Mouse (Mus musculus) kidney, embryonic 14.5 days (tissue): ENCODE measurements around the gene Sync. TPM values are rescaled to one million over a fixed set of nuclear protein-coding genes. Genes with fewer than 3 reads are reported as not detected.
A peak's percentile ranks its signal among the peaks of the same experiment; 100 is the strongest.

Experiments
- ATAC-seq: fragments of 200-750 bp; cut with Nextera tagmentation; 2 replicates; pipeline ENCODE4 v1.8.0; 2017; ENCODE audit warnings: moderate number of reproducible peaks, mild to moderate bottlenecking, moderate TSS enrichment, moderate library complexity; ENCODE audit not compliant: low FRiP score, low TSS enrichment
- H3K27ac ChIP-seq: fragments of 300-500 bp; sonication (generic); 2 replicates; pipeline ENCODE4 v1.5.1; 2014; ENCODE audit warnings: low read depth, mild to moderate bottlenecking, low read length, moderate library complexity, mixed read lengths
- H3K27me3 ChIP-seq: fragments of 300-500 bp; sonication (generic); 2 replicates; pipeline ENCODE4 v1.6.1; 2014; ENCODE audit warnings: mild to moderate bottlenecking, low read length; ENCODE audit not compliant: control insufficient read depth, insufficient read depth
- H3K36me3 ChIP-seq: fragments of 300-500 bp; sonication (generic); 2 replicates; pipeline ENCODE4 v1.6.1; 2014; ENCODE audit warnings: low read length, mixed read lengths; ENCODE audit not compliant: control insufficient read depth, insufficient read depth
- H3K4me1 ChIP-seq: fragments of 300-500 bp; sonication (generic); 2 replicates; pipeline ENCODE4 v1.6.1; 2014; ENCODE audit warnings: low read length, mixed read lengths; ENCODE audit not compliant: control insufficient read depth, insufficient read depth
- H3K4me2 ChIP-seq: fragments of 300-500 bp; sonication (generic); replicated peaks from 2 replicates; pipeline ENCODE4 v1.6.1; 2014; ENCODE audit warnings: low read depth, mild to moderate bottlenecking, low read length
- H3K4me3 ChIP-seq: fragments of 300-500 bp; sonication (generic); 2 replicates; pipeline ENCODE4 v1.5.1; 2014; ENCODE audit warnings: mild to moderate bottlenecking, low read length
- H3K9ac ChIP-seq: fragments of 300-500 bp; sonication (generic); 2 replicates; pipeline ENCODE4 v1.6.1; 2014; ENCODE audit warnings: low read depth, mild to moderate bottlenecking, low read length, moderate library complexity
- H3K9me3 ChIP-seq: fragments of 300-500 bp; sonication (generic); 2 replicates; pipeline ENCODE4 v1.6.1; 2016; ENCODE audit warnings: low read length; ENCODE audit not compliant: control insufficient read depth
- WGBS: fragments of 180-500 bp; shearing (Covaris S2); extraction: QIAGEN DNeasy Blood & Tissue Kit; methylation state at CpG from one replicate; pipeline ENCODE4 v1.1.7; 2014; 5-methylcytosine and 5-hydroxymethylcytosine counted together
- polyA plus RNA-seq: library from polyadenylated mRNA; unstranded; fragments of >200 nt; fragmentation: Nextera tagmentation; extraction: Ambion mirVana; gene quantifications from 2 replicates; pipeline ENCODE4 v1.2.1, GENCODE M21; 2014

The Sync gene
- polyA plus RNA-seq, 1 experiment from 2014 or later, result 0.84 TPM

- no peaks in the 10 kb centered on the region for H3K9me3 ChIP-seq
- no peaks in the 10 kb centered on the region for H3K36me3 ChIP-seq
- peaks cover 38% of the 10 kb centered on the region for H3K4me1 ChIP-seq
- H3K4me3 ChIP-seq, result no peak overlapping the region
- H3K27me3 ChIP-seq, result peaks cover 23% of the 10 kb centered on the region
- no peak overlapping the region for H3K9ac ChIP-seq
- no peak for ATAC-seq
- no peak overlapping the region for H3K27ac ChIP-seq
- 41% methylated on average over 15 of the region's 15 CpGs for WGBS
- H3K4me2 ChIP-seq, result no peak overlapping the region
Measured at GRCm38 (mm10) chr4:129246360-129247301, 40.8 kb upstream of the Sync start.

- Histone ChIP-seq H3K4me1 (peaks cover 32% of the 10 kb centered on the region), H3K4me3 (peak overlapping the region; percentile 58), H3K9me3 (no peaks in the 10 kb centered on the region), H3K9ac (peak overlapping the region; percentile 73), H3K36me3 (no peaks in the 10 kb centered on the region), H3K27ac (no peak overlapping the region), H3K27me3 (peaks cover 23% of the 10 kb centered on the region), H3K4me2 (peak overlapping the region; percentile 99)
- ATAC-seq, result peak; percentile 26; the same call in 1 of the 2 replicates
- 12% methylated on average over 24 of the region's 24 CpGs for WGBS
Measured at GRCm38 (mm10) chr4:129247381-129248242, 39.8 kb upstream of the Sync start.

DNA sequence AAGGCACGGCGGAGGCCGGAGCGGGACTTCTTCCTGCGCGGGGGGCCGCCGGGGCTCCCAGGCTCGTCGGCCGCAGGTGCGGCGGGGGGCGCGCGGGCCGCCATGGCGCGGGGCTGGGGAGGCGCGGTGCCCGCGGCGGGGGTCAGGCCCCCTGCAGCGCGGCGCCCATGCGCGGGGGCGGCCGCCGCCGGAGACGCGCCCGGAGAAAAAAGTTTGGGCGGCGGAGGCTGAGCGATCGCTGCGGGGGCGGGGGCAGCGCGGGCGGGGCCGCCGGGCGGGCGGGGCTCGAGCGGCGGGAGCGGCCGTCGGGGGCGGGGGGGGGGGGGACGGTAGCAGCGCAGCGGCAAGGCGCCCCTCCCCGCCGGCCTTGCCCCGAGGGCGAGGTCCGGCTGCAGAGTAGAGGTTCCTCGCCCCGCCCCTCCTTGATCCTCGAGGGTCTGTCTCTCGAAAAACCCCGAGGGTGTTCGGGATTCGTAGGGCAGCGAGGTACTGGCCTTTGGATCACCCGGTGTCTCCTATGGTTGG is 39.1 kb upstream of the Sync start:
- 2% methylated on average over 39 of the region's 74 CpGs for WGBS
- ATAC-seq, result no peak
- H3K9ac ChIP-seq, result peak overlapping the region; percentile 73
- peaks cover 26% of the 10 kb centered on the region for H3K4me1 ChIP-seq
- H3K9me3 ChIP-seq, result no peaks in the 10 kb centered on the region
- H3K36me3 ChIP-seq, result no peaks in the 10 kb centered on the region
- peak overlapping the region; percentile 99 for H3K4me2 ChIP-seq
- peak overlapping the region; percentile 58 for H3K4me3 ChIP-seq
- peaks cover 23% of the 10 kb centered on the region for H3K27me3 ChIP-seq
- no peak overlapping the region for H3K27ac ChIP-seq

- Histone ChIP-seq H3K27me3 (peaks cover 23% of the 10 kb centered on the region), H3K4me1 (peaks cover 26% of the 10 kb centered on the region)
Measured at GRCm38 (mm10) chr4:129249288-129249687, 38.1 kb upstream of the Sync start.

GRCm38 (mm10) chr4:129250759-129251481 is 36.5 kb upstream of the Sync start:
- Histone ChIP-seq H3K36me3 (no peaks in the 10 kb centered on the region), H3K27ac (peak overlapping the region; percentile 7; the same call in 1 of the 2 replicates), H3K4me3 (no peak overlapping the region), H3K9ac (peak overlapping the region; percentile 8; the same call in 1 of the 2 replicates), H3K4me2 (peak overlapping the region; percentile 31), H3K4me1 (peaks cover 27% of the 10 kb centered on the region), H3K9me3 (no peaks in the 10 kb centered on the region), H3K27me3 (peaks cover 23% of the 10 kb centered on the region)
- ATAC-seq, result peak; percentile 48; the same call in 1 of the 2 replicates
- 23% methylated on average over 15 of the region's 15 CpGs for WGBS

More at GRCm38 (mm10) chr4:129249288-129249687, 38.1 kb upstream of the Sync start:
- Histone ChIP-seq H3K4me3 (no peak overlapping the region), H3K27ac (no peak overlapping the region), H3K36me3 (no peaks in the 10 kb centered on the region), H3K9ac (no peak overlapping the region), H3K4me2 (no peak overlapping the region), H3K9me3 (no peaks in the 10 kb centered on the region)
- no peak for ATAC-seq
- WGBS, result 38% methylated on average over 7 of the region's 7 CpGs

- Histone ChIP-seq H3K9ac (0 out of 2 replicates have a peak overlapping the region, but pooled peaks have one; percentile 8), H3K4me3 (no peak overlapping the region), H3K9me3 (no peaks in the 10 kb centered on the region), H3K27me3 (peaks cover 19% of the 10 kb centered on the region), H3K36me3 (no peaks in the 10 kb centered on the region), H3K4me2 (peak overlapping the region; percentile 31), H3K4me1 (peaks cover 34% of the 10 kb centered on the region), H3K27ac (peak overlapping the region; percentile 7; the same call in 1 of the 2 replicates)
- ATAC-seq, result peak; percentile 25; the same call in 1 of the 2 replicates
- 4% methylated on average over 15 of the region's 15 CpGs for WGBS
Measured at GRCm38 (mm10) chr4:129251482-129252125, 35.8 kb upstream of the Sync start.

DNA sequence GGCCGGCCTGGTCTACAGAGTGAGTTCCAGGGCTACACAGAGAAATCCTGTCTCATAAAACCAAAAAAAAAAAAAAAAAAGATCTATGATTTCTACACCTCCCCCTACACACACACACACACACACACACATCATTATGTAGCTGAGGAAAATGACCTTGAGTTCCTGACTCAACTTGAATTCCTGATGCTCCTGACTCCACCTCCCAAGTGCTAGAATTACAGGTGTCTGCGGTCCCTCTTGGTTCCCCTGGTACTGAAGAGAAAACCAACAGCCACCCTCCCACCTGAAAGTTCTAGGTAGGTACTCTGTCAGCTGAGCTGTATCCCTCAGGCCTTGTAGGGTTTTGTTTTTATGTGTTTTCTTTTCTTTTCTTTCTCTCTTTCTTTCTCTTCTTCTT is 34.9 kb upstream of the Sync start:
- Histone ChIP-seq H3K4me3 (no peak overlapping the region), H3K4me1 (peaks cover 42% of the 10 kb centered on the region), H3K27me3 (peaks cover 17% of the 10 kb centered on the region), H3K9ac (no peak overlapping the region), H3K9me3 (no peaks in the 10 kb centered on the region), H3K27ac (no peak overlapping the region), H3K4me2 (no peak overlapping the region), H3K36me3 (no peaks in the 10 kb centered on the region)
- WGBS, result 90% methylated on average over 2 of the region's 2 CpGs
- no peak for ATAC-seq

DNA sequence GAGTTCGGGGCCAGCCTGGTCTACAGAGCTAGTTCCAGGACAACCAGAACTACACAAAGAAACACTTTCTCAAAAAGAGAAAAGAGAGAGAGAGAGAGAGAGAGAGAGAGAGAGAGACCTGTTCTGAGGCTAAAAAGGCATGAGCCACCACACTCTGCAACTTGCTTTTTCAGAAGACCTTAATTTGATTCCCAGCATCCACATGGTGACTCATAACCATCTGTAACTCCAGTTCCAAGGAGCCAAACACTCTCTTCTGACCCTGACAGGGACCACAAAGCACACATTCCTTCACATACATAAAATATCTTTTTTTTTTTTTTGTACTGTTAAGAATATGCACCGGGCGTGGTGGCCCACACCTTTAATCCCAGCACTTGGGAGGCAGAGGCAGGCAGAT is 32.8 kb upstream of the Sync start:
- no peak for ATAC-seq
- WGBS, result 87% methylated on average over 3 of the region's 3 CpGs

More for the DNA sequence above, 32.8 kb upstream of the Sync start:
- no peaks in the 10 kb centered on the region for H3K9me3 ChIP-seq
- H3K36me3 ChIP-seq, result no peaks in the 10 kb centered on the region
- no peak overlapping the region for H3K27ac ChIP-seq
- H3K4me2 ChIP-seq, result no peak overlapping the region
- H3K27me3 ChIP-seq, result peaks cover 4% of the 10 kb centered on the region; the same call in 1 of the 2 replicates
- no peak overlapping the region for H3K4me3 ChIP-seq
- H3K9ac ChIP-seq, result no peak overlapping the region
- H3K4me1 ChIP-seq, result peaks cover 31% of the 10 kb centered on the region
